Mouse (Mus musculus): ENCODE measurements around the gene Smad5. TPM values are rescaled to one million over a fixed set of nuclear protein-coding genes. Genes with fewer than 3 reads are reported as not detected.
A peak's percentile ranks its signal among the peaks of the same experiment; 100 is the strongest.

Gene Smad5
- 10 to 100 TPM; 36.0 to 41.9 TPM for total RNA-seq (2021)

- peak; percentile 96 for DNase-seq
- intact Hi-C loops (cut with DNase I), result no loop called here
These were observed at the start of gene Smad5 for GRCm38 (mm10) chr13:56702469-56703221. Gene Smad5, plus strand, starts transcription at chr13:56703010.

GRCm38 (mm10) chr13:56654176-56654575, 48.6 kb upstream of the Smad5 start:
- no peak for DNase-seq
- intact Hi-C loops (cut with DNase I), result no loop called here

GRCm38 (mm10) chr13:56657946-56658512, 44.8 kb upstream of the Smad5 start:
- intact Hi-C loops (cut with DNase I), result no loop called here
- peak; percentile 79 for DNase-seq

- DNase-seq, result no peak
- intact Hi-C loops (cut with DNase I), result no loop called here
These were observed 43.9 kb upstream of the Smad5 start for GRCm38 (mm10) chr13:56658931-56659330.

- no peak for DNase-seq
- intact Hi-C loops (cut with DNase I), result no loop called here
These were observed 40.7 kb upstream of the Smad5 start for GRCm38 (mm10) chr13:56661914-56662621.

- intact Hi-C loops (cut with DNase I), result no loop called here
- DNase-seq, result no peak
These were observed 38.3 kb upstream of the Smad5 start for GRCm38 (mm10) chr13:56664256-56665170.

- DNase-seq, result peak; percentile 43
- intact Hi-C loops (cut with DNase I), result no loop called here
These were observed 31.6 kb upstream of the Smad5 start for GRCm38 (mm10) chr13:56671206-56671605.

- intact Hi-C loops (cut with DNase I), result no loop called here
- DNase-seq, result no peak
These were observed 25.1 kb upstream of the Smad5 start for GRCm38 (mm10) chr13:56677731-56678130.

- peak; percentile 11 for DNase-seq
These were observed 24.5 kb upstream of the Smad5 start for GRCm38 (mm10) chr13:56678188-56678787.

GRCm38 (mm10) chr13:56678826-56679504, 23.8 kb upstream of the Smad5 start:
- intact Hi-C loops (cut with DNase I), result no loop called here
- no peak for DNase-seq

More at GRCm38 (mm10) chr13:56678188-56678787, 24.5 kb upstream of the Smad5 start:
- intact Hi-C loops (cut with DNase I), result no loop called here

GRCm38 (mm10) chr13:56681924-56682323, 20.9 kb upstream of the Smad5 start:
- intact Hi-C loops (cut with DNase I), result no loop called here
- DNase-seq, result no peak

- peak; percentile 35 for DNase-seq
- intact Hi-C loops (cut with DNase I), result no loop called here
These were observed 20.5 kb upstream of the Smad5 start for GRCm38 (mm10) chr13:56682326-56682725.

GRCm38 (mm10) chr13:56683306-56683705, 19.5 kb upstream of the Smad5 start:
- intact Hi-C loops (cut with DNase I), result no loop called here
- DNase-seq, result peak; percentile 50

GRCm38 (mm10) chr13:56692011-56692410, 10.8 kb upstream of the Smad5 start:
- no peak for DNase-seq
- intact Hi-C loops (cut with DNase I), result no loop called here

- no peak for DNase-seq
- intact Hi-C loops (cut with DNase I), result no loop called here
These were observed 10.2 kb upstream of the Smad5 start for GRCm38 (mm10) chr13:56692644-56693043.

GRCm38 (mm10) chr13:56695701-56696100, 7.1 kb upstream of the Smad5 start:
- intact Hi-C loops (cut with DNase I), result no loop called here
- no peak for DNase-seq

- DNase-seq, result no peak
- intact Hi-C loops (cut with DNase I), result no loop called here
These were observed 6.1 kb upstream of the Smad5 start for GRCm38 (mm10) chr13:56696699-56697098.

GRCm38 (mm10) chr13:56697171-56697570, 5.6 kb upstream of the Smad5 start:
- DNase-seq, result no peak
- intact Hi-C loops (cut with DNase I), result no loop called here

- intact Hi-C loops (cut with DNase I), result no loop called here
- peak; percentile 66 for DNase-seq
These were observed 4.4 kb upstream of the Smad5 start for GRCm38 (mm10) chr13:56698391-56698790.

- no peak for DNase-seq
- intact Hi-C loops (cut with DNase I), result no loop called here
These were observed 3.4 kb upstream of the Smad5 start for GRCm38 (mm10) chr13:56699370-56699769.

All from left cerebral cortex, postnatal 4 days (tissue).